Mouse (Mus musculus) embryonic facial prominence, embryonic 10.5 days (tissue): ENCODE results near the gene Adra2b. TPM values are rescaled to one million over a fixed set of nuclear protein-coding genes. Genes with fewer than 3 reads are reported as not detected.
A peak's percentile ranks its signal among the peaks of the same experiment; 100 is the strongest.

Experiments used
- DNase-seq: peaks from one replicate; pipeline ENCODE4 v3.0.0-alpha.2; 2017; ENCODE audit warnings: low spot score
- H3K27ac ChIP-seq: fragments of 300-500 bp; sonication (generic); replicated peaks from 2 replicates; pipeline ENCODE4 v1.5.1; 2016; ENCODE audit warnings: mild to moderate bottlenecking
- H3K27me3 ChIP-seq: fragments of 300-500 bp; sonication (generic); replicated peaks from 2 replicates; pipeline ENCODE4 v1.6.1; 2016; ENCODE audit warnings: low read depth, mild to moderate bottlenecking; ENCODE audit not compliant: poor library complexity, severe bottlenecking
- H3K36me3 ChIP-seq: fragments of 300-500 bp; sonication (generic); replicated peaks from 2 replicates; pipeline ENCODE4 v1.6.1; 2016; ENCODE audit warnings: mild to moderate bottlenecking, moderate library complexity
- H3K4me1 ChIP-seq: fragments of 300-500 bp; sonication (generic); 2 replicates; pipeline ENCODE4 v1.6.1; 2016
- H3K4me3 ChIP-seq: fragments of 300-500 bp; sonication (generic); 2 replicates; pipeline ENCODE4 v1.5.1; 2016; ENCODE audit warnings: mild to moderate bottlenecking, moderate library complexity
- H3K9me3 ChIP-seq: fragments of 300-500 bp; sonication (generic); 2 replicates; pipeline ENCODE4 v1.6.1; 2016; ENCODE audit warnings: mild to moderate bottlenecking
- WGBS: fragments of 180-500 bp; shearing (Covaris S2); methylation state at CpG from one replicate; pipeline ENCODE4 v1.1.7; 2016; 5-methylcytosine and 5-hydroxymethylcytosine counted together
- polyA plus RNA-seq: library from polyadenylated mRNA; unstranded; fragments of >200 nt; fragmentation: Nextera tagmentation; extraction: Ambion mirVana; gene quantifications from 2 replicates; pipeline ENCODE4 v1.2.1, GENCODE M21; 2016

Adra2b gene
- polyA plus RNA-seq, 1 experiment from 2014 or later = 1.9 TPM

- H3K9me3 ChIP-seq = no peaks in the 10 kb centered on the region
- H3K27ac ChIP-seq = no peak overlapping the region
- no peak for DNase-seq
- H3K36me3 ChIP-seq = no peaks in the 10 kb centered on the region
- H3K27me3 ChIP-seq = peaks cover 48% of the 10 kb centered on the region
- H3K4me1 ChIP-seq = peaks cover 51% of the 10 kb centered on the region
- 81% methylated on average over 14 of the region's 14 CpGs for WGBS
- H3K4me3 ChIP-seq = no peak overlapping the region
Measured at GRCm38 (mm10) chr2:127332807-127333570, 30.0 kb upstream of the Adra2b start.

GRCm38 (mm10) chr2:127333945-127334603, 28.9 kb upstream of the Adra2b start:
- WGBS = 74% methylated on average over 5 of the region's 5 CpGs
- DNase-seq = no peak
- 0 out of 2 replicates have a peak overlapping the region, but pooled peaks have one; percentile 2 for H3K27ac ChIP-seq
- peaks cover 47% of the 10 kb centered on the region for H3K4me1 ChIP-seq
- no peak overlapping the region for H3K4me3 ChIP-seq
- peaks cover 54% of the 10 kb centered on the region for H3K27me3 ChIP-seq
- no peaks in the 10 kb centered on the region for H3K36me3 ChIP-seq
- no peaks in the 10 kb centered on the region for H3K9me3 ChIP-seq

- Histone ChIP-seq H3K36me3 (no peaks in the 10 kb centered on the region), H3K4me1 (peaks cover 47% of the 10 kb centered on the region), H3K27ac (no peak overlapping the region), H3K4me3 (0 out of 2 replicates have a peak overlapping the region, but pooled peaks have one; percentile 59), H3K9me3 (no peaks in the 10 kb centered on the region), H3K27me3 (peaks cover 59% of the 10 kb centered on the region)
- WGBS = 42% methylated on average over 11 of the region's 11 CpGs
- DNase-seq = no peak
Measured at GRCm38 (mm10) chr2:127335078-127335541, 27.9 kb upstream of the Adra2b start.

- under 1% methylated on average over 76 of the region's 76 CpGs for WGBS
- H3K9me3 ChIP-seq = no peaks in the 10 kb centered on the region
- peaks cover 59% of the 10 kb centered on the region for H3K27me3 ChIP-seq
- peak within 1 kb of the TSS; percentile 59 for H3K4me3 ChIP-seq
- DNase-seq = peak; percentile 75
- peak within 1 kb of the TSS; percentile 69 for H3K27ac ChIP-seq
- peaks cover 47% of the 10 kb centered on the region for H3K4me1 ChIP-seq
- H3K36me3 ChIP-seq = no peaks in the 10 kb centered on the region
Measured at GRCm38 (mm10) chr2:127335767-127336496, 27.1 kb upstream of the Adra2b start, which contains the start of gene Dusp2. Gene Dusp2, plus strand, starts transcription at chr2:127336159.

- whole genome bisulfite sequencing = 2% methylated on average over 33 of the region's 33 CpGs
- peaks cover 47% of the 10 kb centered on the region for H3K4me1 ChIP-seq
- peaks cover 59% of the 10 kb centered on the region for H3K27me3 ChIP-seq
- no peaks in the 10 kb centered on the region for H3K9me3 ChIP-seq
- H3K36me3 ChIP-seq = no peaks in the 10 kb centered on the region
- peak overlapping the region; percentile 69 for H3K27ac ChIP-seq
- H3K4me3 ChIP-seq = peak overlapping the region; percentile 59
- no peak for DNase-seq
Measured at GRCm38 (mm10) chr2:127336497-127336832, 26.5 kb upstream of the Adra2b start.

GRCm38 (mm10) chr2:127336885-127337284, 26.1 kb upstream of the Adra2b start:
- peak overlapping the region; percentile 59 for H3K4me3 ChIP-seq
- peaks cover 47% of the 10 kb centered on the region for H3K4me1 ChIP-seq
- peaks cover 59% of the 10 kb centered on the region for H3K27me3 ChIP-seq
- 43% methylated on average over 5 of the region's 5 CpGs for WGBS
- no peaks in the 10 kb centered on the region for H3K36me3 ChIP-seq
- peak overlapping the region; percentile 69; the same call in 1 of the 2 replicates for H3K27ac ChIP-seq
- no peaks in the 10 kb centered on the region for H3K9me3 ChIP-seq
- no peak for DNase-seq

- 66% methylated on average over 11 of the region's 11 CpGs for WGBS
- no peak for DNase-seq
- Histone ChIP-seq H3K4me1 (peaks cover 47% of the 10 kb centered on the region), H3K4me3 (peak overlapping the region; percentile 59), H3K27me3 (peaks cover 59% of the 10 kb centered on the region), H3K9me3 (no peaks in the 10 kb centered on the region), H3K36me3 (no peaks in the 10 kb centered on the region), H3K27ac (no peak overlapping the region)
Measured at GRCm38 (mm10) chr2:127337531-127337930, 25.5 kb upstream of the Adra2b start.

GRCm38 (mm10) chr2:127338012-127338411, 25.0 kb upstream of the Adra2b start:
- no peaks in the 10 kb centered on the region for H3K9me3 ChIP-seq
- H3K27me3 ChIP-seq = peaks cover 59% of the 10 kb centered on the region
- H3K27ac ChIP-seq = no peak overlapping the region
- H3K4me1 ChIP-seq = peaks cover 47% of the 10 kb centered on the region
- 59% methylated on average over 7 of the region's 7 CpGs for WGBS
- no peak for DNase-seq
- H3K36me3 ChIP-seq = no peaks in the 10 kb centered on the region
- H3K4me3 ChIP-seq = peak overlapping the region; percentile 59; the same call in 1 of the 2 replicates

GRCm38 (mm10) chr2:127338416-127338815, 24.6 kb upstream of the Adra2b start, which contains the start of gene Astl:
Gene Astl, plus strand, starts transcription at chr2:127338639.
- Histone ChIP-seq H3K36me3 (no peaks in the 10 kb centered on the region), H3K9me3 (no peaks in the 10 kb centered on the region), H3K27ac (no peak within 1 kb of the TSS), H3K4me3 (peak within 1 kb of the TSS; percentile 59), H3K27me3 (peaks cover 56% of the 10 kb centered on the region), H3K4me1 (peaks cover 43% of the 10 kb centered on the region)
- DNase-seq = no peak
- 80% methylated on average over 4 of the region's 4 CpGs for WGBS

- H3K27ac ChIP-seq = no peak overlapping the region
- WGBS = 77% methylated on average over 4 of the region's 4 CpGs
- H3K36me3 ChIP-seq = no peaks in the 10 kb centered on the region
- no peak overlapping the region for H3K4me3 ChIP-seq
- DNase-seq = no peak
- H3K4me1 ChIP-seq = peaks cover 40% of the 10 kb centered on the region
- no peaks in the 10 kb centered on the region for H3K9me3 ChIP-seq
- H3K27me3 ChIP-seq = peaks cover 58% of the 10 kb centered on the region
Measured at GRCm38 (mm10) chr2:127338833-127339232, 24.2 kb upstream of the Adra2b start.

GRCm38 (mm10) chr2:127339262-127339661, 23.7 kb upstream of the Adra2b start:
- H3K27me3 ChIP-seq = peaks cover 55% of the 10 kb centered on the region
- no peak overlapping the region for H3K27ac ChIP-seq
- WGBS = 83% methylated on average over 6 of the region's 6 CpGs
- no peaks in the 10 kb centered on the region for H3K9me3 ChIP-seq
- no peak overlapping the region for H3K4me3 ChIP-seq
- peaks cover 36% of the 10 kb centered on the region for H3K4me1 ChIP-seq
- no peak for DNase-seq
- H3K36me3 ChIP-seq = no peaks in the 10 kb centered on the region

GRCm38 (mm10) chr2:127341159-127341558, 21.8 kb upstream of the Adra2b start:
- Histone ChIP-seq H3K27me3 (peaks cover 36% of the 10 kb centered on the region), H3K4me1 (peaks cover 17% of the 10 kb centered on the region), H3K27ac (no peak overlapping the region), H3K36me3 (no peaks in the 10 kb centered on the region), H3K9me3 (no peaks in the 10 kb centered on the region), H3K4me3 (no peak overlapping the region)
- peak; percentile 77 for DNase-seq
- WGBS = 17% methylated on average over 3 of the region's 3 CpGs
